Mouse (Mus musculus): Measurements from ENCODE around the gene Fcho1.
"Not testable (repeated sequence)": the region's sequence is repeated elsewhere in the genome, so short reads cannot be mapped to it uniquely, and the experiment has no call there.

Gene Fcho1

GRCm38 (mm10) chr8:71725122-71725924 lies at the start of gene Fcho1:
Gene Fcho1 (minus strand): TSS chr8:71725716.
- in situ Hi-C loops (cut with MboI, MseI): no loop called here

GRCm38 (mm10) chr8:71771336-71771735 lies 45.8 kb upstream of the Fcho1 start:
- in situ Hi-C loops (cut with MboI, MseI): loop anchor here (25.0 kb wide), 1 partner anchor 241 kb away; the partner anchor contains the start of gene Cyp4f18

- in situ Hi-C loops (cut with MboI, MseI): loop anchor here (25.0 kb wide), 1 partner anchor 253 kb away; the partner anchor contains the start of gene Cyp4f18
These were observed 33.3 kb upstream of the Fcho1 start for GRCm38 (mm10) chr8:71758816-71759215.

- in situ Hi-C loops (cut with MboI, MseI): loop anchor here (25.0 kb wide), 1 partner anchor 259 kb away; the partner anchor contains the start of gene Cyp4f18
These were observed 27.5 kb upstream of the Fcho1 start for GRCm38 (mm10) chr8:71752881-71753552.

GRCm38 (mm10) chr8:71752263-71752662 lies 26.7 kb upstream of the Fcho1 start:
- in situ Hi-C loops (cut with MboI, MseI): loop anchor here (25.0 kb wide), 1 partner anchor 260 kb away; the partner anchor contains the start of gene Cyp4f18

- in situ Hi-C loops (cut with MboI, MseI): loop anchor here (25.0 kb wide), 1 partner anchor 261 kb away; the partner anchor contains the start of gene Cyp4f18
These were observed 25.9 kb upstream of the Fcho1 start for GRCm38 (mm10) chr8:71751337-71751886.

- in situ Hi-C loops (cut with MboI, MseI): loop anchor here (25.0 kb wide), 1 partner anchor 263 kb away; the partner anchor contains the start of gene Cyp4f18
These were observed 24.0 kb upstream of the Fcho1 start for GRCm38 (mm10) chr8:71749321-71750075.

GRCm38 (mm10) chr8:71747082-71747481 lies 21.6 kb upstream of the Fcho1 start:
- in situ Hi-C loops (cut with MboI, MseI): not testable (repeated sequence)

- in situ Hi-C loops (cut with MboI, MseI): no loop called here
These were observed 19.8 kb upstream of the Fcho1 start for GRCm38 (mm10) chr8:71745322-71745721.

- in situ Hi-C loops (cut with MboI, MseI): no loop called here
These were observed 17.3 kb upstream of the Fcho1 start for GRCm38 (mm10) chr8:71742783-71743182.

- in situ Hi-C loops (cut with MboI, MseI): no loop called here
These were observed 16.2 kb upstream of the Fcho1 start for GRCm38 (mm10) chr8:71741687-71742114.

GRCm38 (mm10) chr8:71741226-71741625 lies 15.7 kb upstream of the Fcho1 start:
- in situ Hi-C loops (cut with MboI, MseI): no loop called here

- in situ Hi-C loops (cut with MboI, MseI): loop anchor here (5.0 kb wide), 1 partner anchor 456 kb away; no protein-coding TSS in a partner anchor
These were observed 12.8 kb upstream of the Fcho1 start for GRCm38 (mm10) chr8:71738316-71738715.

- in situ Hi-C loops (cut with MboI, MseI): no loop called here
These were observed 6.2 kb upstream of the Fcho1 start for GRCm38 (mm10) chr8:71731652-71732230.

GRCm38 (mm10) chr8:71728826-71729620 lies 3.5 kb upstream of the Fcho1 start:
- in situ Hi-C loops (cut with MboI, MseI): no loop called here

GRCm38 (mm10) chr8:71728240-71728785 lies 2.8 kb upstream of the Fcho1 start:
- in situ Hi-C loops (cut with MboI, MseI): no loop called here

GRCm38 (mm10) chr8:71724389-71724788 lies 1.1 kb downstream of the Fcho1 start:
- in situ Hi-C loops (cut with MboI, MseI): no loop called here

- in situ Hi-C loops (cut with MboI, MseI): no loop called here
These were observed 2.4 kb downstream of the Fcho1 start for GRCm38 (mm10) chr8:71723047-71723551.

GRCm38 (mm10) chr8:71719928-71720457 lies 5.5 kb downstream of the Fcho1 start:
- in situ Hi-C loops (cut with MboI, MseI): no loop called here
